Mouse (Mus musculus): ENCODE results near the gene Slc22a14. TPM values are rescaled to one million over a fixed set of nuclear protein-coding genes. Genes with fewer than 3 reads are reported as not detected.

Slc22a14 gene
- polyA plus RNA-seq, 1 experiment from 2014 or later = not detected

DNA sequence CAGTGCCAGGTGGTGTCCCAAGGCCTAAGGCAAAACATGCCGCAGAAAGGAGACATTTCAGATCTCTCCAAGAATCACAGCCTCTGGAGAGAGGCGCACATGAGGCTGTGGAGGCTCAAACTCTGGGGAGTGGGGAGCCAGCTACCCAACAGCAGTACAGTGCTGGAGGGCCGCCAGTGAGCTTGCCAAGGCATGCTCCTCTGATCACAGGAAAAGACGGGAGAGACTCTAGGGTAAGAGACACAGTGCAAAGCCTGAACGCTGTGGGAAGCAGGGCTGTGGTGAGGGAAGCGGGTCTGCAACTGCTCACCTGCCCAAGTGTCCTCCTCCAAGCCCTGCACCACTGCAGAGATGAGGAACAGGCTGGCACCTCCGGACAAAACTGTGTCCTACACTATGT is 209.5 kb downstream of the Slc22a14 start:
- no peaks in the 10 kb centered on the region for H3K4me1 ChIP-seq (replicated peaks; ENCODE audit: control insufficient read depth, insufficient read depth, low read length)
- ATAC-seq = no peak
- 54% methylated on average over 7 of the region's 7 CpGs for WGBS
- no peak overlapping the region for H3K4me3 ChIP-seq (replicated peaks; ENCODE audit: low read length)
- H3K27ac ChIP-seq (ENCODE audit: low read length) = no peak overlapping the region
- no peaks in the 10 kb centered on the region for H3K9me3 ChIP-seq (ENCODE audit: control insufficient read depth, low read length)
- H3K9ac ChIP-seq (replicated peaks; ENCODE audit: low read depth, low read length) = no peak overlapping the region
- H3K36me3 ChIP-seq (ENCODE audit: control insufficient read depth, insufficient read depth) = no peaks in the 10 kb centered on the region
- peaks cover 16% of the 10 kb centered on the region for H3K27me3 ChIP-seq (replicated peaks; ENCODE audit: control insufficient read depth, insufficient read depth, low read length)
- H3K4me2 ChIP-seq (ENCODE audit: low read length) = no peak overlapping the region

DNA sequence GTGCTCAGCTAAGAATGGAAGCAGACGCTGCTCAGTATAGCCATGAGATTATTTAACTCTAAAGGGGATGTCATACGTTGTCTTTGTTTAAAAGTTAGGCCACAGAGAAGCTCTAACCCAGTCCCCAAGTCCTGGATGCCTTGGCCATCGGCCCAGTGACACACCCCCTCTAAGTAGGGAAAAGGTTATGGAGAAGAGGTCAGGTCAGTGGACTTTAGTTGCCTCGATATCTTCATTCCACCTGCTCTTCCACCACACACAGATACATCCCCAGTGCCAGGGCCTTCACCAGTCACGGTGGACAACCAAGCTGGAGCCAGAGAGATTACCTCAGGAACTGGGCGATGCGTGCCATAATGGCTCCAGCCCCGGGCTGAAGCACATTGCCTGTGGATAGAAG is 209.9 kb downstream of the Slc22a14 start:
- WGBS = 81% methylated on average over 8 of the region's 8 CpGs
- ATAC-seq = no peak
- Histone ChIP-seq H3K9me3 (ENCODE audit: control insufficient read depth, low read length) (no peaks in the 10 kb centered on the region), H3K27ac (ENCODE audit: low read length) (no peak overlapping the region), H3K36me3 (ENCODE audit: control insufficient read depth, insufficient read depth) (no peaks in the 10 kb centered on the region), H3K4me2 (ENCODE audit: low read length) (no peak overlapping the region), H3K27me3 (replicated peaks; ENCODE audit: control insufficient read depth, insufficient read depth, low read length) (peaks cover 16% of the 10 kb centered on the region), H3K4me1 (replicated peaks; ENCODE audit: control insufficient read depth, insufficient read depth, low read length) (no peaks in the 10 kb centered on the region), H3K9ac (replicated peaks; ENCODE audit: low read depth, low read length) (no peak overlapping the region), H3K4me3 (replicated peaks; ENCODE audit: low read length) (no peak overlapping the region)

DNA sequence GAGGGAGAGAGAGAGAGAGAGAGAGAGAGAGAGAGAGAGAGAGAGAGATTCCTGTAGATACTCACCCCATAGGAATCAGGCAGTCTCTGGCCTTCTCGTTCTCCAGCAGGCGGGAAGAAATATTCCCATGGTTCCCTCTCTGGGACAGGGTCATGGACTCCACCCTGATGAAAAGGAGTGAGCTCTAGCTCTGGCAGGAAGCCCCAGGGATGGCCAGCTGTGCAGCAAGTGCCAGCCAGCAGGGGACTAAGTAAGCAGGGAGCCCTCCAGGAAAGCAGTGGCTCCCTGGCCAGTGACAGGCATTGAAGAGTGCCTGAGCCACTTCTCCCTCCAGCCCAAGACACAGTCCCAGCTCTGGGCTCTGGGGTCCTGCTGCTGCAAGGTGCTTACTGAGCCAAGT is 213.6 kb downstream of the Slc22a14 start:
- Histone ChIP-seq H3K9me3 (ENCODE audit: control insufficient read depth, low read length) (no peaks in the 10 kb centered on the region), H3K9ac (replicated peaks; ENCODE audit: low read depth, low read length) (no peak overlapping the region), H3K4me2 (ENCODE audit: low read length) (no peak overlapping the region), H3K27ac (ENCODE audit: low read length) (no peak overlapping the region), H3K4me3 (replicated peaks; ENCODE audit: low read length) (no peak overlapping the region), H3K4me1 (replicated peaks; ENCODE audit: control insufficient read depth, insufficient read depth, low read length) (no peaks in the 10 kb centered on the region), H3K36me3 (ENCODE audit: control insufficient read depth, insufficient read depth) (no peaks in the 10 kb centered on the region), H3K27me3 (replicated peaks; ENCODE audit: control insufficient read depth, insufficient read depth, low read length) (peaks cover 12% of the 10 kb centered on the region)
- WGBS = 51% methylated on average over 2 of the region's 2 CpGs
- ATAC-seq = no peak

DNA sequence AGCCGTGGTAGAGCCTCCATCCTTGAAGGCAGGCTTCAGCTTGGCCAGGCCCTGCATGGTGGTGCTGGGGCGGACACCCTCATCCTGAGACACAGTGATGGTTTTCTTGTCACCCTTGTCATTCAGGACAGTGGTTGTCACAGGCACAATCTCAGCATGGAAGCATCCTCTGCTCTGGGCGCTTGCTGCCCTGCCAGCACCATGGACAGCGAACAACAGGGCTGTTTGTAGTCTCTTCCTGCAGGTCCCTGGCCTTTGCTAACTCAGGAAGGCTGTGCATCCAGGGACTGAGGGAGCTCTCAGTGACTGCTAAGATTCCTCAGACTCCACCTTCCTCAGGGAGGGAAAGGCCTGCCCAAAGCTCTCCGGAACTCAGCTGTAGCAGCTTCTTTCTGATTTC is 215.8 kb downstream of the Slc22a14 start:
- no peak overlapping the region for H3K4me3 ChIP-seq (replicated peaks; ENCODE audit: low read length)
- 35% methylated on average over 5 of the region's 5 CpGs for WGBS
- H3K9ac ChIP-seq (replicated peaks; ENCODE audit: low read depth, low read length) = no peak overlapping the region
- H3K27ac ChIP-seq (ENCODE audit: low read length) = no peak overlapping the region
- no peaks in the 10 kb centered on the region for H3K36me3 ChIP-seq (ENCODE audit: control insufficient read depth, insufficient read depth)
- H3K4me2 ChIP-seq (ENCODE audit: low read length) = no peak overlapping the region
- no peak for ATAC-seq
- H3K4me1 ChIP-seq (replicated peaks; ENCODE audit: control insufficient read depth, insufficient read depth, low read length) = 0 out of 2 replicates have a peak, but pooled peaks cover 3% of the 10 kb centered on the region
- no peaks in the 10 kb centered on the region for H3K27me3 ChIP-seq (replicated peaks; ENCODE audit: control insufficient read depth, insufficient read depth, low read length)
- no peaks in the 10 kb centered on the region for H3K9me3 ChIP-seq (ENCODE audit: control insufficient read depth, low read length)

DNA sequence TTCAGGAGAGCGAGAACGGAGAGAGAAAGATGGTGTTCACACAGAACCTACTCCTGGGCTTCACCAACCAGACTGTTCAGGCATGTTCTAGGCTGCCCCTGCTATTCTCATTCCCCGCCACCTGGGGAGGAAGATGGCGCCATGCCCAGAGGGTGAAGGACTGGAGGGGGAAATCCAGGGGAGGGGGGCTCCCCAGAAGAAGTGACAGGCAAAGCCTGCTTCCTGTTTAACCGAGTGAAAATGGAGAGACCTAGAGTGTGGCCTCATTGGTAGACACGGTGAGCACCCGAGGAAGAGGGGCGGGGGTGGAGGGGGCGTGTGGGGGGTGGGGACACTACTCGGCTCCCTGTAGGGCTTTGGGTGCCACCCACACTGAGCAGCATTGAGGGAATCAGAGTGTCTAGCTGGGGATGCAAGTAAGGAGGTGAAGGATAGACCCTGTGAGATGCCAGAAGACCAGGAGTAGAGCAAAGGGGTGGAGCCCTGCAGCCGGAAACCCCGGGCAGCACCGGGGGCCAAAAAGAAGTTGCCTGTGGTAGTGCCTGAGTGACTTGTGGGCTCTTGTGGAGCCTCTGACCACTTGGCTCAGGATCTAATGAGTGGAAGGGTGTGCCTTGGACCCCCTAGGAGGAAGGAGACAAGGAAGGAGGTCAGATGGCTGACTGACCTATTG is 219.1 kb downstream of the Slc22a14 start:
- no peak overlapping the region for H3K4me2 ChIP-seq (ENCODE audit: low read length)
- H3K4me1 ChIP-seq (replicated peaks; ENCODE audit: control insufficient read depth, insufficient read depth, low read length) = 0 out of 2 replicates have a peak, but pooled peaks cover 3% of the 10 kb centered on the region
- H3K27me3 ChIP-seq (replicated peaks; ENCODE audit: control insufficient read depth, insufficient read depth, low read length) = no peaks in the 10 kb centered on the region
- H3K4me3 ChIP-seq (replicated peaks; ENCODE audit: low read length) = no peak overlapping the region
- H3K27ac ChIP-seq (ENCODE audit: low read length) = no peak overlapping the region
- no peaks in the 10 kb centered on the region for H3K36me3 ChIP-seq (ENCODE audit: control insufficient read depth, insufficient read depth)
- 77% methylated on average over 13 of the region's 13 CpGs for WGBS
- no peak overlapping the region for H3K9ac ChIP-seq (replicated peaks; ENCODE audit: low read depth, low read length)
- ATAC-seq = no peak
- no peaks in the 10 kb centered on the region for H3K9me3 ChIP-seq (ENCODE audit: control insufficient read depth, low read length)

DNA sequence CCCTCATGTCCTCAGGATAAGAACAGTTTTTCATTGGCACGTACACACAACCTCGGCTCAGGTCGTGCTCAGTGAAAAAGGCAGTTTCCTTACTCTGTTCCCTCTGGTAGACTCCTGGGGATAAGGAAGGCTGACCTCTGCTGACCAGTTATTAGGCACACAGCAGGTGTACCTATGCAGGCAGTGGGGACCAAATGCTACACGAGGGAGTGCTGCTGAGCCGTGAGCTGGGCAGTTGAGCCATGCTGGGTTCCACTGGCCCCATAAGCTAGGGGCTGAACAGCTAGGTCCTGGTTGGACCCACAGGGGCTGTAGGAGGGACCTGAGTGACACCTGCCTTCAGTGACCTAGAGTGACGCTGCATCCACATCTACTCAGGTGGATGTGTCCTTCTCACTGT is 219.7 kb downstream of the Slc22a14 start:
- Histone ChIP-seq H3K9me3 (ENCODE audit: control insufficient read depth, low read length) (no peaks in the 10 kb centered on the region), H3K27me3 (replicated peaks; ENCODE audit: control insufficient read depth, insufficient read depth, low read length) (no peaks in the 10 kb centered on the region), H3K27ac (ENCODE audit: low read length) (no peak overlapping the region), H3K4me3 (replicated peaks; ENCODE audit: low read length) (no peak overlapping the region), H3K4me1 (replicated peaks; ENCODE audit: control insufficient read depth, insufficient read depth, low read length) (0 out of 2 replicates have a peak, but pooled peaks cover 3% of the 10 kb centered on the region), H3K36me3 (ENCODE audit: control insufficient read depth, insufficient read depth) (no peaks in the 10 kb centered on the region), H3K4me2 (ENCODE audit: low read length) (no peak overlapping the region), H3K9ac (replicated peaks; ENCODE audit: low read depth, low read length) (no peak overlapping the region)
- WGBS = 55% methylated on average over 6 of the region's 6 CpGs
- ATAC-seq = no peak

DNA sequence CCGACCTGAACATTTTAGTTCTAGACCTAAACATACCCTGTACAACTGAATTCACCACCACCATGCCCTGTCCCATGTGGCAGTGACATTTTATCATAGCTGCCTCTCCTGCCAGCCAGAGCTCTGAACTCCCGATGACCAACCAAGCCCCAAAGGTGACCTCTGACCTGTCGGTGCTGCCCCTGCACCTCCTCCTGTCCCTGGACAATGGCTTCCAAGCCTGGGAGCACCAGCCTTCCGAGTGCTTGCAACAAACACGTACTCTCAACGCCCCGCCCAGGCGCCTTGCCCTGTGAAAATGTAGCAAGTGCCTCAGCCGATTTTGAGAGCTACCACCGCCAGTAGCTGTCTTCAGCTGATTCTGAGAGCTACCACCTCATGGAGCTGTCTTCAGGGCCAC is 220.2 kb downstream of the Slc22a14 start:
- Histone ChIP-seq H3K9me3 (ENCODE audit: control insufficient read depth, low read length) (no peaks in the 10 kb centered on the region), H3K4me1 (replicated peaks; ENCODE audit: control insufficient read depth, insufficient read depth, low read length) (0 out of 2 replicates have a peak, but pooled peaks cover 3% of the 10 kb centered on the region), H3K27me3 (replicated peaks; ENCODE audit: control insufficient read depth, insufficient read depth, low read length) (no peaks in the 10 kb centered on the region), H3K4me3 (replicated peaks; ENCODE audit: low read length) (no peak overlapping the region), H3K27ac (ENCODE audit: low read length) (no peak overlapping the region), H3K36me3 (ENCODE audit: control insufficient read depth, insufficient read depth) (no peaks in the 10 kb centered on the region), H3K9ac (replicated peaks; ENCODE audit: low read depth, low read length) (no peak overlapping the region), H3K4me2 (ENCODE audit: low read length) (no peak overlapping the region)
- WGBS = 48% methylated on average over 10 of the region's 10 CpGs
- ATAC-seq = no peak

DNA sequence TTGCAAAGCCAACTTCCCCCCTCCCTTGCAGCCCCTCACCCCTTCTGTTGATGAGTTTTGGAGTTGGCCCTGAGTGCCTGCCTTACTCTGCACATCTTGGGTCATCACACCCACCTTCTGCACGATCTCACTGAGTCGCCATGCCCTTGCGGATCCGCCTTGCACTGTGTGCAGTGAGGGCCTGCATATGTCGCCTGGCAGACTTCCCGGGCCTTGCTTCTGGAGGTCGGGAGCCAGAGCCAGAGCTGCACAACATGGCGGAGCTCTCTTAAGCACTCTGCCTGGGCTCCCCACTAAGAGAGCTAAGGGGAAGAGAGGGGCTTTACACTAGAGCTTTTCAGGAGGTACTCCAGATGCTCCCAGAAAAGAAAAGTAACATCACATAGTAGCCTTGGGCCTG is 220.7 kb downstream of the Slc22a14 start:
- H3K4me2 ChIP-seq (ENCODE audit: low read length) = no peak overlapping the region
- no peaks in the 10 kb centered on the region for H3K9me3 ChIP-seq (ENCODE audit: control insufficient read depth, low read length)
- ATAC-seq = no peak
- no peaks in the 10 kb centered on the region for H3K27me3 ChIP-seq (replicated peaks; ENCODE audit: control insufficient read depth, insufficient read depth, low read length)
- H3K9ac ChIP-seq (replicated peaks; ENCODE audit: low read depth, low read length) = no peak overlapping the region
- 54% methylated on average over 8 of the region's 8 CpGs for WGBS
- no peak overlapping the region for H3K27ac ChIP-seq (ENCODE audit: low read length)
- H3K4me1 ChIP-seq (replicated peaks; ENCODE audit: control insufficient read depth, insufficient read depth, low read length) = 0 out of 2 replicates have a peak, but pooled peaks cover 3% of the 10 kb centered on the region
- H3K36me3 ChIP-seq (ENCODE audit: control insufficient read depth, insufficient read depth) = no peaks in the 10 kb centered on the region
- no peak overlapping the region for H3K4me3 ChIP-seq (replicated peaks; ENCODE audit: low read length)

DNA sequence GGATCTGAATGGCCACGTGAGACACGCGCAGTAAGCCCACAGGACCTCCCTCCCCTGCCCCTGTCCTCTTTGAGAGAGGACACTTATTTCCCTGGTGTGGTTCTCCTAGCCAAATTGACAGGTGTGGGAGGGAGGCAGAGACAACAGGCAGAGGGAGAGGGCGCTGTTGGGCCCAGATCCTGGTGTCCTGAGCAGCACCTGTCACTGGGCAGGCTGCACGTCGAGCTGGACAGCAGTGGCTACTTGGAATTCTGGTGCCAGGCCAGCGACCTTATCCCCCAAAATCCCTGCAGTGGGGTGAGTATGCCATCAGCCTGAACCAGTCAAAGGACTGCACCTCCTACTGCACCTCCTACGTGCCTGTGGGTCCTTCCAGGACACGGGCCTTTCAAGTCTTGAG is 222.0 kb downstream of the Slc22a14 start:
- Histone ChIP-seq H3K9ac (replicated peaks; ENCODE audit: low read depth, low read length) (no peak overlapping the region), H3K4me1 (replicated peaks; ENCODE audit: control insufficient read depth, insufficient read depth, low read length) (0 out of 2 replicates have a peak, but pooled peaks cover 3% of the 10 kb centered on the region), H3K9me3 (ENCODE audit: control insufficient read depth, low read length) (no peaks in the 10 kb centered on the region), H3K4me2 (ENCODE audit: low read length) (no peak overlapping the region), H3K27me3 (replicated peaks; ENCODE audit: control insufficient read depth, insufficient read depth, low read length) (no peaks in the 10 kb centered on the region), H3K36me3 (ENCODE audit: control insufficient read depth, insufficient read depth) (no peaks in the 10 kb centered on the region), H3K27ac (ENCODE audit: low read length) (no peak overlapping the region), H3K4me3 (replicated peaks; ENCODE audit: low read length) (no peak overlapping the region)
- no peak for ATAC-seq
- WGBS = 78% methylated on average over 9 of the region's 9 CpGs

DNA sequence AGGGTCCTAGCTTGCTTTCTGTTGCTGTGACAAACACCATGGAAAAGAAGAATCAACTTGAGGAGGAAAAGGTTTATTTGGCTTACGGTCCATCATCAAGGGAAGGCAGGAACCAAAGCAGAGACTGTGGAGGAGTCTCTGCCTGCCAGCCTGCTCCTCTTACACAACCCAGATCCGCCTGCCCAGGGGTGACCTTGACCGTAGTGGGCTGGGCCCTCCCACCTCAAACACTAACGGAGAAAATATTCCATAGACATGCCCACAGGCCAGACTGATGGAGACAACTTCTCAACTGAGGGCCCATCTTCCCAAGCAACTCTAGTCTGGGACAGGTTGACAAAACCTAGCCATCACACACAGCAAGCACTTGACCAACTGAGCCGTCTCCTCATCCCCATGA is 223.3 kb downstream of the Slc22a14 start:
- Histone ChIP-seq H3K9me3 (ENCODE audit: control insufficient read depth, low read length) (no peaks in the 10 kb centered on the region), H3K4me2 (ENCODE audit: low read length) (no peak overlapping the region), H3K9ac (replicated peaks; ENCODE audit: low read depth, low read length) (no peak overlapping the region), H3K36me3 (ENCODE audit: control insufficient read depth, insufficient read depth) (no peaks in the 10 kb centered on the region), H3K4me3 (replicated peaks; ENCODE audit: low read length) (no peak overlapping the region), H3K4me1 (replicated peaks; ENCODE audit: control insufficient read depth, insufficient read depth, low read length) (0 out of 2 replicates have a peak, but pooled peaks cover 3% of the 10 kb centered on the region), H3K27ac (ENCODE audit: low read length) (no peak overlapping the region), H3K27me3 (replicated peaks; ENCODE audit: control insufficient read depth, insufficient read depth, low read length) (no peaks in the 10 kb centered on the region)
- ATAC-seq = no peak
- 94% methylated on average over 5 of the region's 5 CpGs for WGBS
